Mouse (Mus musculus): ENCODE results near the gene Peak1. TPM values are rescaled to one million over a fixed set of nuclear protein-coding genes. Genes with fewer than 3 reads are reported as not detected.

Peak1 gene
- 10 to 100 TPM; 36.7 TPM for total RNA-seq (2021)
- long read RNA-seq, experiment 1, full-length matches to known transcripts = 4 of 9 reads
- long read RNA-seq, experiment 1, partial matches to known transcripts = 2 of 9 reads
- long read RNA-seq, experiment 1, other reads (novel, unspliced or antisense) = 3 of 9 reads
- long read RNA-seq, experiment 2, partial matches to known transcripts = 1 of 3 reads
- long read RNA-seq, experiment 2, other reads (novel, unspliced or antisense) = 2 of 3 reads

GRCm38 (mm10) chr9:56417948-56418737 is at the start of gene Peak1, which contains the start of gene Hmg20a:
TSS of gene Peak1 (minus strand) at chr9:56418067.
TSS of gene Hmg20a (plus strand) at chr9:56418609.
- H3K4me3 ChIP-seq = peak within 1 kb of the TSS; percentile 84
- H3K27ac ChIP-seq = peak within 1 kb of the TSS; percentile 95
- intact Hi-C loops (cut with DNase I) = loop anchor here (1.0 to 10.0 kb wide), 5 partner anchors 88 to 194 kb away; no protein-coding TSS in a partner anchor
- DNase-seq (ENCODE audit: extremely low spot score in 1 of 2, low spot score in 2 of 2) = peak; percentile 99
- TF ChIP-seq CTCF (IDR thresholded peaks at IDR 0.05) = no peak

- H3K4me3 ChIP-seq = no peak overlapping the region
- no peak overlapping the region for H3K27ac ChIP-seq
- DNase-seq (ENCODE audit: extremely low spot score in 1 of 2, low spot score in 2 of 2) = no peak
- intact Hi-C loops (cut with DNase I) = no loop called here
- TF ChIP-seq CTCF (IDR thresholded peaks at IDR 0.05) = no peak
These were observed 48.4 kb upstream of the Peak1 start for GRCm38 (mm10) chr9:56466251-56466650.

DNA sequence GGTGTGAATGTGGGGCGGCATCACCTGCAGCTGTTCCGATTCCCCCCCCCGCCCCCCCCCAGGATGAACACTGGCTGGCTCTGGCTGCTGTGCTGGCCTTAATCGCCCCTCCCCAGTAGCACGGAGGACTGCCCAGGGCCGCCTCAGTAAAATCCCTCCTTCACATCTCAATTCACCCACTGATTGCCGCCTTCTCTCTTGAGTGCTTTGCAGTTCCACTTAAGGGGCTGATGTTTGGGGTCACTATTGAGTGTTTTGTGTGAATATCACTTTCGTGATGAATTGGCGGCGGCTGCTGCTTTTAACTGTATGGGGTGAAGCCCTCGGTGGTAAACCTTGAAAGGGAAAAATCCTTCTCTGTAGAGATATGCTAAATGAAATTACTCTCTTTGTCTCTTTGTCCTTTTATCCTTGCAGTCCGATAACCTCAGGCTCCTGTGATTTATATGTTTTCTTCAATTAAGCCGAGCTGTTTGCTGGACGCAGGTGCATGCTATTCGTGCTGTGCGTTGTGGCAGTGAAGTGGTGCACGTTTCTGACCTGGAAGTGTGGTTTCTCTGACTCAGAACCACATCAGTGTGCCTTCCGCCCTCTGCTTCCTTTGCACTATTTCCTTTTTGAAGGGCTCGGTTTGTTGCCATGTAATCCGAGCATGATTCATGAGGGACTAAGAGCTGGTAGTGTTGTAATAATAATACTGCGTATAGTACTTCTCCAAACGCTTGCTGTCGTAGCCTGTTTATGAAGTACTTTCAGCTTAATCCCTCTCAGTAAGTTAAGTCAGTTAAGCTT is 47.2 kb upstream of the Peak1 start:
- no peak for TF ChIP-seq CTCF (IDR thresholded peaks at IDR 0.05)
- Histone ChIP-seq H3K4me3 (no peak overlapping the region), H3K27ac (no peak overlapping the region)
- intact Hi-C loops (cut with DNase I) = no loop called here
- no peak for DNase-seq (ENCODE audit: extremely low spot score in 1 of 2, low spot score in 2 of 2)

DNA sequence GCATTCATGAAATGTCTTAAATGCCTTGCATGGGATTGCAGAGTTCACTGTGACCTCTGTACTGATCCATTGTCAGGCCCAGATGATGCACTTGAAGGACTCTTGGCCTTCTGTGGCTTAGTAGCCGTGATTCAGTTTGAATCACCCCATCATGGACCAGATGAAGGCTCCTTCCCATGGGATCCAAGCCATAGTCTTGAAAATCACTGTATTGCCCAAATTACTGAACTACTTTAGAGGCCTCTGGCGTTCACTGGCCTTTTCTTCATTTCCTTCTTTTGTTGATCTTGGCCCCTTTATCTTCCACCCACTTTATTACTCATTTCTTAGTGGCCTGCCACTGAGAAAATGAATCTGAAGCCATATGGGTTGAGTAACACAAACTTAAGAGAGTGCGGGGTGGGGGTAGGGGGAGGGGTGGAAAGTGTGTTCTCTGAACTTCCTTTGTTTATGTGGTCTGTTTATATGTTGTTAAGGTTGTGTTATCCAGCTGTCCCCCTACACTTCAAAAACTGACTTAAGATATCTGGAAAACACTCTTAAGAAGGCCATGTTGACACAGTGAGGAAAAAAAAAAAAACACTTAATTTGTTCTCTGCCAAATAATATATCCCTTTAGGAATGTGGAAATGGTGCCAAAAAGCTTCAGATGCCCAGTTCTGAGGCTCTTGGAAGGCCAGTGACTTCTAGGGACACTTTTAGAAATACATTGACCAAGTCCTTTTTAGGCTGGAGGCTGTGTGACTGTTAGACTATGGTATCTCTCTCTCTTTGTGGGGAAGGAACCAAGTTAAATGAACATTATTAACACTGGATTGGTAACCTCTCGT is 46.0 kb upstream of the Peak1 start:
- Histone ChIP-seq H3K4me3 (no peak overlapping the region), H3K27ac (no peak overlapping the region)
- no peak for DNase-seq (ENCODE audit: extremely low spot score in 1 of 2, low spot score in 2 of 2)
- intact Hi-C loops (cut with DNase I) = no loop called here
- TF ChIP-seq CTCF (IDR thresholded peaks at IDR 0.05) = no peak

DNA sequence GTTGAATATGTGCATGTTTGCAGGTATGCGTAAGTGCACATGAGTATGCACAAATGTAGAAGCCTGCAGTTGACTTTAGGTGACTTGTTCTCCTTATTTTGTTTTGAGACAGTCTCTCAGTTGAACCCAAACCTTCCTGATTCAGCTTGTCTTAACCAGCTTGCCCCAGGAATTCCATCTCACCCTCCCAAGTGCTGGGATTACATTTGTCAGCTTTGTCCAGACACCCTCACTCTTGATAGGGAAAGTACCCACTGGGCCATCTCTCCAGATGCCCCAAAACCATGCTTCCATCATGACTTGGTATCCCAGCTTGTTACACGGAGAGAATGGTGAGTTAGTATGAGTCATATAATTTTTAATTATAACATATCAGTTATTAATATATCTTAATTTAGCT is 45.2 kb upstream of the Peak1 start:
- intact Hi-C loops (cut with DNase I) = no loop called here
- no peak for TF ChIP-seq CTCF (IDR thresholded peaks at IDR 0.05)
- Histone ChIP-seq H3K4me3 (no peak overlapping the region), H3K27ac (no peak overlapping the region)
- DNase-seq (ENCODE audit: extremely low spot score in 1 of 2, low spot score in 2 of 2) = no peak

- intact Hi-C loops (cut with DNase I) = no loop called here
- TF ChIP-seq CTCF (IDR thresholded peaks at IDR 0.05) = no peak
- Histone ChIP-seq H3K27ac (no peak overlapping the region), H3K4me3 (no peak overlapping the region)
- no peak for DNase-seq (ENCODE audit: extremely low spot score in 1 of 2, low spot score in 2 of 2)
These were observed 44.7 kb upstream of the Peak1 start for GRCm38 (mm10) chr9:56462606-56463005.

GRCm38 (mm10) chr9:56460987-56461386 is 43.1 kb upstream of the Peak1 start:
- H3K4me3 ChIP-seq = no peak overlapping the region
- DNase-seq (ENCODE audit: extremely low spot score in 1 of 2, low spot score in 2 of 2) = no peak
- no peak overlapping the region for H3K27ac ChIP-seq
- no peak for TF ChIP-seq CTCF (IDR thresholded peaks at IDR 0.05)
- intact Hi-C loops (cut with DNase I) = loop anchor here (2.0 kb wide), 1 partner anchor 46 kb away; no protein-coding TSS in a partner anchor

- Histone ChIP-seq H3K4me3 (no peak overlapping the region), H3K27ac (no peak overlapping the region)
- intact Hi-C loops (cut with DNase I) = no loop called here
- no peak for TF ChIP-seq CTCF (IDR thresholded peaks at IDR 0.05)
- DNase-seq (ENCODE audit: extremely low spot score in 1 of 2, low spot score in 2 of 2) = no peak
These were observed 38.6 kb upstream of the Peak1 start for GRCm38 (mm10) chr9:56456426-56456825.

DNA sequence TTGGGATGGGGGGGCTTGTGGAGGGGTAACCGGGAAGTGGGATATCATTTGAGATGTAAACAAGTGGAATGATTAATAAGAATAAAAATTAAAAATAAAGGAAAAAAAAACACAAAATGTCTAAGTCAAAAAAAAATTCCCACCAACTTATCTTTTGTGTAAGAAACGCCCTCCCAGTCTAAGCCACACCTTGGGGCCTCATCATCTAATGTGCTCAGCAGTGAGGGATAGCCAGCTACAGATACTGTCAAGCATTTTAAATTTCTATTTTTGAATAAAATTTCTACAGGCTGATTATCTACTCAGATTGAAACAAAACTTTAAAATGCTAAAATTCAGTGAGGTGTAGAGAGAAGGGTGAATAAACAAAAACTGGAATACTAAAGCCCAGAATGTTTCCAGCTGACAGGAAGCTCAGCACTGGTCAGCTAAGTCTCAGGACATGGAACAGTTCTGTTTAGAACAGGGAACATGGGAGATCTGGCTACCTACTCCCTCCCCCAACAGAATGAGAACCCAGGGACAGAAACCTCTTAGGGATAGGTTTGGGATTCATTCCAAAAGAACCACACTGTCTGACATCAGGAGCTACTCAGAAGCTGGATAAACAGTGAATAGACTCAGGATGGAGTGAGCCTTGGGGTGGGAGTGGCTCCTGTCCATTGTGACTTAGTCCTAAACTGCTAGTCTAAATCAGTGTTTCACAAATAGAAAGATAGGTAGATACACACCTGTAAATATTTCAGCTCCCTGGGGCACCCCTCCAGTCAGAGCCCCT is 35.4 kb upstream of the Peak1 start:
- DNase-seq (ENCODE audit: extremely low spot score in 1 of 2, low spot score in 2 of 2) = no peak
- no peak for TF ChIP-seq CTCF (IDR thresholded peaks at IDR 0.05)
- no peak overlapping the region for H3K4me3 ChIP-seq
- intact Hi-C loops (cut with DNase I) = no loop called here
- no peak overlapping the region for H3K27ac ChIP-seq

DNA sequence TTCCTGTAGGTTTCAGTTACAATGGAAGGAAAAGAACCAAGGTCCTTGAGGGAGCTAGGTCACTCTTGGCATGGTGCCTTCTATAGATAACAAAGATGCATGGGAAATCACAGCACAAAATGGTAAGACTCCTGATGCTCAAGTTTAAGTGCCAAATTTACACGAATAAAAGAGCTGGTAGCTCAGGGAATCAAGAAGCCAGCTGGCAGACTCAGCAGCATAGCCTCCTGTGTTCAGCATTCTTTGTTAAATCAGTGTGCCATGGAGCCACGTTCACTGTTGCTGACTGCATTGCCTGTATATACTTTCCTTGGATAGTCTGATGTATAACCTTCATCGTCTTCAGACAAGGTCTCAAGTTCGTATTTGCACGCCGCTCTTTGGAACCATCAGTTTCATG is 33.7 kb upstream of the Peak1 start:
- Histone ChIP-seq H3K4me3 (no peak overlapping the region), H3K27ac (no peak overlapping the region)
- no peak for TF ChIP-seq CTCF (IDR thresholded peaks at IDR 0.05)
- no peak for DNase-seq (ENCODE audit: extremely low spot score in 1 of 2, low spot score in 2 of 2)
- intact Hi-C loops (cut with DNase I) = no loop called here
